Mouse (Mus musculus) forebrain, embryonic 13.5 days (tissue): ENCODE results near the gene Gnmt. TPM values are rescaled to one million over a fixed set of nuclear protein-coding genes. Genes with fewer than 3 reads are reported as not detected.

ENCODE experiments used
- ATAC-seq: fragments of 200-750 bp; cut with Nextera tagmentation; 2 replicates; pipeline ENCODE4 v1.8.0; 2017
- H3K27ac ChIP-seq: fragments of 300-500 bp; sonication (generic); 2 replicates; pipeline ENCODE4 v1.5.1; 2015; ENCODE audit warnings: inconsistent platforms, mild to moderate bottlenecking, moderate library complexity
- H3K27me3 ChIP-seq: fragments of 300-500 bp; sonication (generic); 2 replicates; pipeline ENCODE4 v1.6.1; 2015; ENCODE audit warnings: mild to moderate bottlenecking, inconsistent platforms
- H3K36me3 ChIP-seq: fragments of 300-500 bp; sonication (generic); 2 replicates; pipeline ENCODE4 v1.6.1; 2015; ENCODE audit warnings: mild to moderate bottlenecking, inconsistent platforms; ENCODE audit not compliant: poor library complexity, severe bottlenecking
- H3K4me1 ChIP-seq: fragments of 300-500 bp; sonication (generic); 2 replicates; pipeline ENCODE4 v1.6.1; 2015; ENCODE audit warnings: inconsistent platforms
- H3K4me2 ChIP-seq: fragments of 300-500 bp; sonication (generic); 2 replicates; pipeline ENCODE4 v1.6.1; 2015; ENCODE audit warnings: inconsistent platforms, mild to moderate bottlenecking, moderate library complexity
- H3K4me3 ChIP-seq: fragments of 300-500 bp; sonication (generic); 2 replicates; pipeline ENCODE4 v1.5.1; 2015; ENCODE audit warnings: mild to moderate bottlenecking, inconsistent platforms
- H3K9ac ChIP-seq: fragments of 300-500 bp; sonication (generic); 2 replicates; pipeline ENCODE4 v1.6.1; 2015; ENCODE audit warnings: mild to moderate bottlenecking, inconsistent platforms
- H3K9me3 ChIP-seq: fragments of 300-500 bp; sonication (generic); replicated peaks from 2 replicates; pipeline ENCODE4 v1.6.1; 2016; ENCODE audit warnings: inconsistent platforms
- WGBS: fragments of 180-500 bp; shearing (Covaris S2); methylation state at CpG from one replicate; pipeline ENCODE4 v1.1.7; 2015; 5-methylcytosine and 5-hydroxymethylcytosine counted together
- polyA plus RNA-seq: library from polyadenylated mRNA; unstranded; fragments of >200 nt; fragmentation: Nextera tagmentation; extraction: Ambion mirVana; gene quantifications from 2 replicates; pipeline ENCODE4 v1.2.1, GENCODE M21; 2015

Gene Gnmt
- polyA plus RNA-seq, 1 experiment from 2014 or later = 0.58 TPM

- WGBS = 93% methylated on average over 7 of the region's 7 CpGs
- H3K36me3 ChIP-seq = peaks cover 44% of the 10 kb centered on the region
- no peak for ATAC-seq
Observed at GRCm38 (mm10) chr17:46735287-46735686, 6.3 kb upstream of the Gnmt start.

DNA sequence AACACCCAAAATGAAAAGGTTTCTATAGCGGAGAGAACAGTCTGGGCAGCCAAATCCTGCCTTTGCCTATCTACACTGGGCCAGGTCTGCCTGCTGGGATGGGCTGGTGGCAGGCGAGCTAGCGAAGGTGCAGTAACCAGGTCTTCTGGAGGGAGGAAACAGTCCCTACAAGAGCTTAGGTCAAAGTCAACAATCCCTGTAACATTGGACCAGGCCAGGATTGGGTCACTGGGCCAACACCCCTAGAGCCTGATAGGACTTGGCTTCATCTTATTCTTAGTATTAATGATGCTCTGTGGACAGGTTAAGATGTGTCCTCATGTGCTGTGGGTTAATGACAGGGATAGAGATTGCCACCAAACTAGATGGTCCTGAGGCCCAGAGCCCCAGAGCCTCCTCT is 5.1 kb upstream of the Gnmt start:
- WGBS = 95% methylated on average over 3 of the region's 3 CpGs
- Histone ChIP-seq H3K4me3 (no peak overlapping the region), H3K4me2 (no peak overlapping the region), H3K36me3 (peaks cover 43% of the 10 kb centered on the region), H3K27ac (no peak overlapping the region), H3K9me3 (no peaks in the 10 kb centered on the region), H3K9ac (no peak overlapping the region), H3K4me1 (no peaks in the 10 kb centered on the region), H3K27me3 (peaks cover 6% of the 10 kb centered on the region)
- no peak for ATAC-seq

More at GRCm38 (mm10) chr17:46735287-46735686, 6.3 kb upstream of the Gnmt start:
- no peak overlapping the region for H3K27ac ChIP-seq
- no peaks in the 10 kb centered on the region for H3K9me3 ChIP-seq
- no peak overlapping the region for H3K4me2 ChIP-seq
- H3K4me1 ChIP-seq = no peaks in the 10 kb centered on the region
- H3K4me3 ChIP-seq = no peak overlapping the region
- H3K9ac ChIP-seq = no peak overlapping the region
- H3K27me3 ChIP-seq = no peaks in the 10 kb centered on the region

DNA sequence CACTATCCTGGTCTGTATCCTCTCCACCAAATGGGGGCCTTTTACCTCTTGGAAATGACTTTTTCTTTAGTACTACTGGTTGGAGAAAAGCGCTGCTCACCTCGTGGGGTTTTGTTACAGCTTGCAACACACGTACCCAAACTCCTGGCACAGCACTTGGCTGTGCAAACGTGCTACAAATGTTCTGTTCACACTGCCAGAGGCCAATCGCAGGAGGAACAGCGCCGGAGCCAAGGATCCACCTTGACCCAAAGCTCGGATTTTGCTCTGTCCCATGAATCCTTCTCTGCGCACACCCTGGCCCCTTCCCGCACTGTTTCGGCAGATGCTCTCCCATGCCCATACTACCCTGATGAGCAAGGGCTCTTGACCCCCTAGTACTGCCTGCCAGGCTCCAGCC is 472 bp downstream of the Gnmt start:
- 50% methylated on average over 11 of the region's 11 CpGs for WGBS

GRCm38 (mm10) chr17:46728021-46728420 is 947 bp downstream of the Gnmt start:
- H3K4me2 ChIP-seq = no peak overlapping the region
- no peaks in the 10 kb centered on the region for H3K4me1 ChIP-seq
- H3K9ac ChIP-seq = no peak overlapping the region
- H3K27ac ChIP-seq = no peak overlapping the region
- no peak overlapping the region for H3K4me3 ChIP-seq
- ATAC-seq = no peak
- H3K9me3 ChIP-seq = no peaks in the 10 kb centered on the region
- WGBS = 45% methylated on average over 6 of the region's 6 CpGs
- H3K27me3 ChIP-seq = peaks cover 15% of the 10 kb centered on the region
- peaks cover 22% of the 10 kb centered on the region for H3K36me3 ChIP-seq

More for the DNA sequence above, 472 bp downstream of the Gnmt start:
- no peak for ATAC-seq
- Histone ChIP-seq H3K9me3 (no peaks in the 10 kb centered on the region), H3K9ac (0 out of 2 replicates have a peak overlapping the region, but pooled peaks have one; percentile 34), H3K36me3 (peaks cover 18% of the 10 kb centered on the region), H3K27ac (no peak overlapping the region), H3K4me2 (no peak overlapping the region), H3K4me1 (no peaks in the 10 kb centered on the region), H3K4me3 (no peak overlapping the region), H3K27me3 (peaks cover 15% of the 10 kb centered on the region)

DNA sequence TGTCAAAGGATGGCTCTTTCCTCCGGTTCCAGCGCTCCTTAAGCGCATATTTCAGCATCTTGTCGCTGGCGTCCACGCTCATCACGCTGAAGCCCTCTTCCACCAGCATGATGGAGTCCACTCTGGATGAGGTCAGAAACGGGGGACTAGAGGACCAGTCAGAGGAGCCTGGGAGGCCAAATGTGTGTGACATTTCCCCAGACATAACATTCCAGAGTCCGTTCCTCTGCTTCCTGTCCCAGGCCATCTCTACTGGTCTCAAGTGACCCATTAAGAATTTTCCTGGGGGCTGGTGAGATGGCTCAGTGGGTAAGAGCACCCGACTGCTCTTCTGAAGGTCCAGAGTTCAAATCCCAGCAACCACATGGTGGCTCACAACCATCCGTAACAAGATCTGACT is 1.7 kb downstream of the Gnmt start:
- Histone ChIP-seq H3K27ac (no peak overlapping the region), H3K27me3 (peaks cover 15% of the 10 kb centered on the region), H3K9ac (no peak overlapping the region), H3K4me1 (no peaks in the 10 kb centered on the region), H3K4me2 (no peak overlapping the region), H3K9me3 (no peaks in the 10 kb centered on the region), H3K4me3 (no peak overlapping the region), H3K36me3 (peaks cover 28% of the 10 kb centered on the region)
- ATAC-seq = no peak
- 91% methylated on average over 11 of the region's 11 CpGs for WGBS

GRCm38 (mm10) chr17:46725731-46726645 is 3.0 kb downstream of the Gnmt start:
- WGBS = 92% methylated on average over 26 of the region's 26 CpGs
- ATAC-seq = no peak
- no peak overlapping the region for H3K27ac ChIP-seq
- H3K4me3 ChIP-seq = no peak overlapping the region
- no peaks in the 10 kb centered on the region for H3K9me3 ChIP-seq
- peaks cover 15% of the 10 kb centered on the region for H3K27me3 ChIP-seq
- no peak overlapping the region for H3K9ac ChIP-seq
- no peaks in the 10 kb centered on the region for H3K4me1 ChIP-seq
- H3K36me3 ChIP-seq = peaks cover 40% of the 10 kb centered on the region
- H3K4me2 ChIP-seq = no peak overlapping the region

GRCm38 (mm10) chr17:46725273-46725672 is 3.7 kb downstream of the Gnmt start:
- H3K27me3 ChIP-seq = peaks cover 15% of the 10 kb centered on the region
- 45% methylated on average over 9 of the region's 9 CpGs for WGBS
- H3K27ac ChIP-seq = no peak overlapping the region
- peak; percentile 20; the same call in 1 of the 2 replicates for ATAC-seq
- H3K36me3 ChIP-seq = peaks cover 47% of the 10 kb centered on the region
- H3K9ac ChIP-seq = no peak overlapping the region; the same call in 1 of the 2 replicates
- H3K4me1 ChIP-seq = no peaks in the 10 kb centered on the region
- H3K4me2 ChIP-seq = no peak overlapping the region
- H3K9me3 ChIP-seq = no peaks in the 10 kb centered on the region
- H3K4me3 ChIP-seq = no peak overlapping the region

DNA sequence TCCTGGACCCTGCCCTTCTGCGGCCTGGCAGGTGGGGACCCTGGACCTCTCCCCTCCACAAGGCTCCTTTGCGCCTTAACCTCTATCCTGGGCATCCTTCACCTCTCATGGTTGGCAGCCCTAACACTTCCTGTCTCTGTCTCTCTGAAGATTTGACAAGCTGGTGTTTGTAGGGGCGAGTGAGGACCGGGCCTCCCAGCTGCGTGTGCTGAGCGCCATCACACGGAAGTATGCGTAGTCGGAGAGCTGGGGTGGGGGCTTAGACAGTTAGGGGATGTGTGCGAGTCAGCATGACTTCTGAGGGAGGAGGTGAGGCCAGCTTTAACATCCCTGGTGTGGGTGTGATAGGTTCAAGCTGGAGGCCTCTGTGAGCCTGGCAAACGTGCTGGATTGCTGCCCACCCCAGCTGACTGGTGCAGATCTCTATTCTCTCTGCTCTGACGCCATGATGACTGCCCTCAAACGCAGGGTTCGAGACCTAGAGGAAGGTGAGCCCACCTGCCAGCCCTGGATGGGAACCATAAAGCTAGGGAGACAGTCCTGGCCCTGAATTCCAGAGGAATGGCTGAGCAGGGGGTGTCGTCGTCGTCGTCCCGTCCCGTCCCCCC is 4.4 kb downstream of the Gnmt start:
- Histone ChIP-seq H3K9me3 (no peaks in the 10 kb centered on the region), H3K36me3 (peaks cover 48% of the 10 kb centered on the region), H3K27me3 (peaks cover 14% of the 10 kb centered on the region), H3K4me1 (no peaks in the 10 kb centered on the region), H3K27ac (no peak overlapping the region), H3K4me2 (no peak overlapping the region), H3K9ac (no peak overlapping the region), H3K4me3 (no peak overlapping the region)
- WGBS = 81% methylated on average over 20 of the region's 20 CpGs
- ATAC-seq = no peak

GRCm38 (mm10) chr17:46721077-46721476 is 7.9 kb downstream of the Gnmt start:
- 88% methylated on average over 7 of the region's 7 CpGs for WGBS
- Histone ChIP-seq H3K9me3 (no peaks in the 10 kb centered on the region), H3K4me1 (no peaks in the 10 kb centered on the region), H3K36me3 (peaks cover 59% of the 10 kb centered on the region), H3K27me3 (no peaks in the 10 kb centered on the region), H3K4me2 (no peak overlapping the region), H3K27ac (no peak overlapping the region), H3K4me3 (no peak overlapping the region), H3K9ac (peak overlapping the region; percentile 10; the same call in 1 of the 2 replicates)
- no peak for ATAC-seq

DNA sequence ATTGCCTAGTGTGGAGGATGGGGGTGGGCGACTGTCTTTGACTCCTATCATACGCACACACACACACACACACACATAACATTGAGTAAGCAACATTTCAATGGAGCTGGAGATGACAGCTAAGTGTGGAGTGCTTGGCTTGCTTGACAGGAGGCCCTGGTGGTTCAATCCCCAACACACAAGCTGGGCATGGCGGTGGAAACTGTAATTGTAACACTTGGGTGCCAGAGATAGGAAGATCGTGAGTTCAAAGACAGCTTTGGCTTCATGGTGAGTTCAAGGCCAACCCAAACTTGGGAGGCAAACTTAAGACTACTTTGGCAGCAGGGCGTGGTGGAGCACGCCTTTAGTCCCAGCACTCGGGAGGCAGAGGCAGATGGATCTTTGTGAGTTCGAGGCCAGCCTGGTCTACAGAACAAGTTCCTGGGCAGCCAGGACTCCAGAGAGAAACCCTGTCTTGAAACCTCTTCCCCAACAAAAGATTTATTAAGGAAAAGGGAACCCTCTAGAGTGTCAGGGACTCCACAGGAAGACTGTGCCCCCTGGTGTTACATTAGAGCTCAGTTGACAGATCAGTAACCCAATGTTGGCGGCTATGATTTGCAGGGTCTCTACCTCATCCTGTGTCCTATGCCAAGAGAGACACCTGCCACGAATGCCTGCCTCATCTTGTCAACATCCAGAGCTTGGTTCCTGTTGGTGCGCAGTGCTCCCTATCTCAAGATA is 14.0 kb downstream of the Gnmt start:
- Histone ChIP-seq H3K9me3 (no peaks in the 10 kb centered on the region), H3K27ac (no peak overlapping the region), H3K4me3 (no peak overlapping the region), H3K4me1 (peaks cover 23% of the 10 kb centered on the region), H3K27me3 (no peaks in the 10 kb centered on the region), H3K9ac (no peak overlapping the region), H3K4me2 (no peak overlapping the region), H3K36me3 (peaks cover 41% of the 10 kb centered on the region)
- no peak for ATAC-seq
- WGBS = 95% methylated on average over 11 of the region's 11 CpGs

DNA sequence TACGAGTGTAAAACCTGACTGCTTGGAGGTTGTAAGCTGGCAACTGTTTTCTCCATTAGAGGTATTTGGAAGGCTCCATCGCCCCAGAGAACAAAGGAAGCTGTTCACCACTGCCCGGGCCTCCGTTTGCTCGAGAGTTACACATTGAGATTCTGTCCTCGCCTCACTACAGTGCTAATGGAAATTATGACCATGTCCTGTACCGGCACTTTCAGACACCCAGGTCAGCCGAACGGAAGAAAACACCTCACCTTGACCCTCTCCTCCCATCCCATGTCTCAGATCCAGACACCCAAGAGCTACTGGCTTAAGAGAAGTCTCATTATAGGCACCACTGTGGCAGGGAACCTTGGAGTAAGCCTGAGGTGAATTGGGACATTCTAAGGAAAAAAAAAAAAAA is 15.1 kb downstream of the Gnmt start:
- Histone ChIP-seq H3K36me3 (peaks cover 41% of the 10 kb centered on the region), H3K4me1 (peaks cover 23% of the 10 kb centered on the region), H3K9me3 (no peaks in the 10 kb centered on the region), H3K4me2 (no peak overlapping the region), H3K27ac (no peak overlapping the region), H3K4me3 (no peak overlapping the region), H3K27me3 (no peaks in the 10 kb centered on the region), H3K9ac (no peak overlapping the region)
- no peak for ATAC-seq
- 91% methylated on average over 9 of the region's 9 CpGs for WGBS

- no peak for ATAC-seq
- H3K36me3 ChIP-seq = peaks cover 41% of the 10 kb centered on the region
- H3K4me3 ChIP-seq = peak overlapping the region; percentile 91
- no peak overlapping the region for H3K27ac ChIP-seq
- H3K9ac ChIP-seq = peak overlapping the region; percentile 91
- H3K4me1 ChIP-seq = peaks cover 23% of the 10 kb centered on the region
- H3K27me3 ChIP-seq = no peaks in the 10 kb centered on the region
- H3K9me3 ChIP-seq = no peaks in the 10 kb centered on the region
- 75% methylated on average over 7 of the region's 7 CpGs for WGBS
- H3K4me2 ChIP-seq = peak overlapping the region; percentile 97
Observed at GRCm38 (mm10) chr17:46712442-46712841, 16.5 kb downstream of the Gnmt start.
